Mouse (Mus musculus) hematopoietic stem cell, adult 5-6 weeks (primary cell): ENCODE data around the gene 2310022A10Rik. TPM values are rescaled to one million over a fixed set of nuclear protein-coding genes. Genes with fewer than 3 reads are reported as not detected.

Source experiments
- ATAC-seq, 2 experiments: fragments of 125-278 bp in 1 of 2; replicated peaks in 1 of 2; 2 replicates each; pipeline ENCODE4 v1.8.0; 2016 to 2017; ENCODE audit warnings: inconsistent platforms in 2 of 2, mild to moderate bottlenecking in 2 of 2, moderate number of reproducible peaks in 2 of 2, low read depth in 1 of 2, moderate TSS enrichment in 1 of 2; ENCODE audit not compliant: low FRiP score in 2 of 2, poor library complexity in 2 of 2, severe bottlenecking in 2 of 2, insufficient read depth in 1 of 2, low TSS enrichment in 1 of 2
- total RNA-seq: library from RNA; stranded (forward); fragments of 172-1452, 232-1000 nt; gene quantifications from 2 replicates; pipeline ENCODE4 v1.2.3, GENCODE M21; 2017

2310022A10Rik gene
- total RNA-seq: 4.8 and 7.4 TPM in 2 replicates

DNA sequence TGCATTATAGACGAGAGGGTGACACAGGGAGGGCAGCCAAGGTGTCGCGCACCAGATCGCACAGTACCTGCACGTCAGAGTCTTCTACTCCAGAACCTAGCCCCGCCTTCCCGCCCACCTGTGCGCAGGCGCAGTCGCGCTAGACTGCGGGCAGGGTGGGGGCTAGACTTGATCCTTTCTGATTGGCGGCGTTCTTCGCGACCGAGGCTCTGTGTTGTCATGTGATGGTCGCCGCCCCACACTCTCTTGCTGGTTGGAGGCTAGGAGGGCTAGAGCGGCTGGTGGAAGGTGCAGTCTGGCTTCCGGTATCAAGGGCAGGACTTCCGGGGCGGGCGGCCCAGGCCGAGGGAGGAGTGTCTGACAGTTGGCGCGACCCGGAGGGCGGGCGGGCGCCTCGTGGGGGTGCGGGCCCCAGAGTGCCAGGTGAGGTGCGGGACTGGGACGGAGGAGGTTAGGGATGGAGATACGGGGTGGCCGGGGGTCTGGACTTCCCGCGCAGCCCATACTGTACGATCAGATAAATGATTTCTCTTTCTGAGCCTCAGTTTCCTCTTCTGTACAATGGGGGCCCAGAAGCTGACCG lies at the start of gene 2310022A10Rik, which contains the start of gene Pld3:
TSS of gene 2310022A10Rik (plus strand) at position 303 of the 583 bp plus-strand sequence.
TSS of gene Pld3 (minus strand) at position 288 of the 583 bp plus-strand sequence.
- peak; percentile 100 for ATAC-seq

DNA sequence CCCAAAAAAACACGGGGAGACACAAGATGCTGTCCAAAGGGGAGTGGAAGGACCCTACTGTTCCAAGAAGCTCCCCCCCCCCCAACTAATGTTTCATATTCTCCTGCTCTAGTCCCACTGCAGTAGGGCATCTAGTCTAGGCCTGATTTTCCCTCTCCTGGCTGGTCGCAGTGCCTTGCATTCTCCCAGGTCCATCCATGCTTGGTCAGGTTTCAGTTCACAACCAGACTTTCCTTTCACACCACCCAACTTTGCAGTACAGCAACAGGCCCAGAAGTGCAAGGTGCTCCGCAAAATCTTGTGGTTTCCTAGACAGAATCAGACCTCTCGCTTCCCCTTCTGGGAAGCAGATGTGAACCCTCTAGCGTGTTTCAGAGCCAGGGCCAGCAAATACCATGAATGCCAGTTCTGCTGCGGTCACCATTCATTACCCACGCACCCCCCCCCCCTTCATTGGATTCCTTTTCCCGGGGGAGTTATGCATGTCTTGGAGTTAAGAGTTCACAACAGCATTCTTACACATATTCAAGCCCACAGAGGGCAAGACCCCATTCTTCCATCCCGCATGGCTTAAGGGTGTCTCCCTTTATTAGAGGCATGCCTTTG lies 46.2 kb upstream of the 2310022A10Rik start:
- ATAC-seq: peak; percentile 54 to 56

DNA sequence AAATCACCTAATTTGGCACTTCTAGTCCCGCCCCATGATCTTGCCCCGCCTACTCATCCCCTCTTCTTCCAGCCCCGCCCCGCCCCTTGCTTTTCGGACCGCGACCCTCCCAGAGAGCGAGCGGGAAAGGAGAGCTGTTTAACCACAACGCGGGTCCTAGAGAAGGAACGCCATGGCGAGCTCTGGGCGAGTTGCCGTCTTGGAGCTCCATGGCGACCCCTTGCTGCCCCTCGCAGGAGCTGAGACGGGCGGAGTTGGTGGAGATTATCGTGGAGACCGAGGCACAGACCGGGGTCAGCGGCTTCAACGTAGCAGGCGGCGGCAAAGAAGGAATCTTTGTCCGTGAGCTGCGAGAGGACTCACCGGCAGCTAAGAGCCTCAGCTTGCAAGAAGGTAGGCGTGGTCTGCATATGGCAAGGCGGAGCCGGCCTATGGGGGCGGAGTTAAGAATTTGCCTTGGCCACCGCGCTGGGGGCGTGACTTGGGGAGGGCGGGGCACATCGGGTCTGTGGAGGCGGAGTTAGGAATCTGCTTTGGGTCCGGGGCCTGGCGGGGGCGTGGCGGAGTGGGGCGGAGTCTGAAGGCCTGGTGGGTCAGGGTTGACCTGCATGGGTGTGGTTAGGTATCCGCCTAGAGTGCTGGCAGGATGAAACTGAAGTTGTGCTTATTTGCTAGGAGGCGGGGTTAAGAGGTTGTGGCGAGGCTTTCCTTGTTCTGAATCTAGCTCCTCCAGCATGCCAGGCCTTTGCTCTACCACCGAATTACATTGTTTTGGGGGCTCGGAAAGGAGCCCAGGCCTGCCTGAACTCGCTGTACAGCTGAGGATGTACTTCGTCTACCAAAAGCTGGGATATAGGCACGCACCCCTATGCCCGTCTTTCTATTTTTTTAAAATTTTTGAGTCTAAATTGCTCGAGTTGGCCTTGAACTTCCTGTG lies 45.1 kb upstream of the 2310022A10Rik start:
- ATAC-seq: peak; percentile 83 to 91

DNA sequence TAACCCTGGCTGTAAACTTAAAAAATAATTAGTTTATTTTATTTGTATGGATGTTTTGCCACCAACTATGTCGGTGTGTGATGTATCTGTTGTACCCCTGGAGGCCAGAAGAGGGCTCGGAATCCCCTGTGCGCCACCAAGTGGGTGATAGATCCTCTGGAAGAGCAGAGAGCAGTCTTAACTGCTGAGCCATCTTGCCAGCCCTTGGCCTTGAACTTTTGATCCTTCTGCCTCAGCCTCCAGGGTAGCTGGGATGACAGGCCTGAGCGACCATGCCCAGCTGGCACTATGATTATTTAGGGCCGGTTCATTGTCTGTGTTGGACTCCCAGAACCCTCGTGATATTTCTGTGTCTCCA lies 44.4 kb upstream of the 2310022A10Rik start:
- peak; percentile 61 to 74 for ATAC-seq

DNA sequence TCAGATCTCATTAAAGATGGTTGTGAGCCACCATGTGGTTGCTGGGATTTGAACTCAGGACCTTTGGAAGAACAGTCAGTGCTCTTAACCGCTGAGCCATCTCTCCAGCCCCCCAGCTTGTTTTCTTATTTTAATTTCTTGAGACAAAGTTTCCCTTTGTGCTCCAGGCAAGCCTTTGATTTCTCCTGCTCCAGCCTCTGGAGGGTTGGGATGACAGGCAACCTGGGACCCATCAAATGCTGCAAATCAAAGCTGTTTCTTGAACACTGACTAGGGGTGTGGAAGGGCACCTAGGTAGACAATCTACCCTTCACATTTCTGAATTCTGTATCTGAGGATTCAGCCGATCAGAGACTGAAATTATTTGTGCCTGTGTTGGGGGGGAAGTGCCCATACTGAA lies 42.2 kb upstream of the 2310022A10Rik start:
- no peak for ATAC-seq

DNA sequence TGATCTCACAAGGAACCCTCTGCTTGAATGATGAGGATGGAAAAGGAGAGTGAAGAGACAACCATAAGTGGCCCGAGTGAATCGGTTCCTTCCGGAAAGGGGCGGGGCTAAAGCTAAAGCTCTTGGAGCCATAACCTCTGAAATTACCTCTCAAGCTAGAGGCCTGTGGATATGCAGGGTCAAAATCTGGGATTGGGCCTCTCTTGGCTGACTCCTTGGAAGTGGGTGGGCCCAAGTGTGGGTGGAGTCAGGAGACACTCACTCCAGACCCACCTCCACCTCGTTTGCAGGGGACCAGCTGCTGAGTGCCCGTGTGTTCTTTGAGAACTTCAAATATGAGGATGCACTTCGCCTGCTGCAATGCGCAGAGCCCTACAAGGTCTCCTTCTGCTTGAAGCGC lies 38.1 kb upstream of the 2310022A10Rik start:
- ATAC-seq: no peak

DNA sequence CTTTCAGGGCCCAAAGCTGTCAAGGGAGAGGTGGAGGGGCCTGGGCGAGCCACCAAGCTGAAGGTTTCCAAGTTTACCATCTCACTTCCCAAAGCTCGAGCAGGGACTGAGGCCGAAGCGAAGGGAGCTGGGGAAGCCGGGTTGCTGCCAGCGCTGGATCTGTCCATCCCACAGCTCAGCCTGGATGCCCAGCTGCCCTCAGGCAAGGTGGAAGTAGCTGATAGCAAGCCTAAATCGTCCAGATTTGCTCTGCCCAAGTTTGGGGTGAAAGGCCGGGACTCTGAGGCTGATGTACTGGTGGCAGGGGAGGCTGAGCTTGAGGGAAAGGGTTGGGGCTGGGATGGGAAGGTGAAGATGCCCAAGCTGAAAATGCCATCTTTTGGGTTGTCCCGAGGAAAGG lies 34.7 kb upstream of the 2310022A10Rik start:
- no peak for ATAC-seq

DNA sequence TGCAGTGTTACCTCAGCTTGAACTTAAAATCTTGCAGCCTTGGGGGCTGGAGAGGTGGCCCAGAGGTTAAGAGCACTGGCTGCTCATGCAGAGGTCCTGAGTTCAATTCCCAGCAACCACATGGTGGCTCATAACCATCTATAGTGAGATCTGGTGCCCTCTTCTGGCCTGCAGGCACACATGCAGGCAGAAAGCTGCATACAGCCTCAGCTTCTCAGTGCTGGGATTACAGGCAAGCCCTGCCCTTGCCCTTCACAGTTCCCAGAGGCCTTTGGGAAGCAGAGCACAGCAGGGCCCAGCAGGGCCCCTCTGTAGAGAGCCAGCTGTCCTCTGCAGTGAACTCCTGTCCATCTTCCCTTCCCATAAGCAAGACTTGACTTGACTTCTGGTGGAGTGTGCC lies 32.9 kb upstream of the 2310022A10Rik start:
- no peak for ATAC-seq

DNA sequence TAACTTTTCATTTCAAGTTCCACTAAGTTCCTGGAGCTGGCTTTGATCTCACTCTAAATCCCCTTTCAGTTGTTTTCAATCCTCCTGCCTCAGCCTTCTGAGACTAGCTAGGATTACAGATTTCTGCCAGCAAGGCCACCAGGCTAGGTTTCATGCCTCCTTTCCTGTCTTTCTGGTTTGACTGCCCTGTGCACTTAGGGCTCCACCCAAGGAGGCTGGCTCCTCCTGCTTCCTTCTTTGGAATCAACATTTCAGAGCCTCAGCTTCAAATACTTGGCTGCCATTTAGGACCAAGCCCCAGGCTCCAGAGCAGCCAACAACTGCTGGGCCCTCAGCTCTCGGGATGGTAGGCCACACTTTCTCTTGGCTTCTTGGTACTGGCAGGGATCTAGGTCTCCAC lies 32.4 kb upstream of the 2310022A10Rik start:
- ATAC-seq: no peak

DNA sequence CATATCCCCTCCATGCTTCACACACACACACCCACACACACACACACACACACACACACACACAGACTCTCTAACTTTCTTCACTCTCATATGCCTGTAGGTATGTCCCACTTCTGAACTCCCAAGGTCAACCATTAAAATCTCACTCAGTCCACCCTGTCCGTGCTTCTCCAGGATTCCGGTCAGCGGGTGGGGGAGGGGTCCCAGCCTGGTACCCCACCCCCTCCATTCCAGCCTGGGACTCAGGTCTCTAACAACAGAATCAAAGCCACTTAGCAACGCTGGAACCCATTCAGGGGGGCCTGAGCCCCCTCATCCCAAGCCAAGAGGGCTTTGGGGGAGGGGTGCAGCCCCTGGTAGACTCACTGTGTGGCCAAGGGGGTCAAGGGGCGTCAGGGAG lies 30.1 kb upstream of the 2310022A10Rik start, which contains the start of gene Hipk4:
TSS of gene Hipk4 (plus strand) at position 301 of the 400 bp plus-strand sequence.
- no peak for ATAC-seq

DNA sequence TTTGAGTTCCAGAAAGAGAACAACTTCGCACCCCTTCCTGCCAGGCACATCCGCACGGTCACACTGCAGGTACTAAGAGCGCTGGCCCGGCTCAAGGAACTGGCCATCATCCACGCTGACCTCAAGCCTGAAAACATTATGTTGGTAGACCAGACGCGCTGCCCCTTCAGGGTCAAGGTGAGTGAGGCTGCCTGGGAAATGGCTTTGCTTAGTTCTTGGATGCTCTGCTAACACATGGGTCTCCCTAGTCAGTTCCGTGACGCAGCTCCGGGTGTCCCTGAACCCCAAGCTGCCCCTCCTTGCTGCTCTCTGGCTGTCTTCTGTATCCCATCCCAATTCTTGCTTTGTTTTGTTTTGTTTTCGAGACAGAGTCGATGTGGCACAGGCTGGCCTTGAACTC lies 29.2 kb upstream of the 2310022A10Rik start:
- ATAC-seq: no peak

DNA sequence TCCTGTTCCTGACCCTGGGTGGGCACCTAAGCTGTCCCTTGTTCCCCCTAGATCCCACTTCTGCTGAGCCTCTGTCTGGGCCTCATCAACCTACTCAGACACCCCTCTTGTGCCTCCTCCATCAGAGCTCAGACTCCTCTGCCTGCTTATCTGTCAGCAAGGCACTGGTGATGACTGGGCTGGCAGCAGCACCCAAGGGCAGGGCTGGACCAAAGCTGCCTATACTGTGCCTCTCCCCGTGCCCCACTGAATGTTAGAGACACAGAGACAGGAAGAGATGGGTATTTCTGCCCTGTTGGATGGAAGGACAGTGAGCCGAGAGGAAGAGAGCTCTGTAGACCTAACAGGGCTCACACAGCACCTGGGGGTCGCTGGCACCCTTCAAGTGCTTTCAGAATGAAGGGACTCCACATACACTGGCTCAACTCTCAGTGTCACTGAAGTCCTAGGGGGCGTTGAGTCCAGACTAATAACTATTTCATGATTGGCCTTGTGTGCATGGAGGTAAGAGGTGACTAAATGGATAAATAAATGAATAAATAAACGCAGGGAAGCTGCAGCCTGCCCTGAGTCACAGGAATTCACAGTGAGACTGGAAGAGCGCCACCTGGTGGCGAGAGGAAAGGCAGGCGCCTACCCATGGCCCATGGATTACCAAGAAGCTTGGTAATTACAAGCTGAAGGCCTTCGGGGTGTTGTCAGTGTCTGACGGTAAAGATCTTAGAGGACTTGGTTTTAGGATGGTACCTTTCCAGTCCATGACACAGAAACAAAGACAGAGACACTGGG lies 26.8 kb upstream of the 2310022A10Rik start:
- peak; percentile 89 to 91 for ATAC-seq

DNA sequence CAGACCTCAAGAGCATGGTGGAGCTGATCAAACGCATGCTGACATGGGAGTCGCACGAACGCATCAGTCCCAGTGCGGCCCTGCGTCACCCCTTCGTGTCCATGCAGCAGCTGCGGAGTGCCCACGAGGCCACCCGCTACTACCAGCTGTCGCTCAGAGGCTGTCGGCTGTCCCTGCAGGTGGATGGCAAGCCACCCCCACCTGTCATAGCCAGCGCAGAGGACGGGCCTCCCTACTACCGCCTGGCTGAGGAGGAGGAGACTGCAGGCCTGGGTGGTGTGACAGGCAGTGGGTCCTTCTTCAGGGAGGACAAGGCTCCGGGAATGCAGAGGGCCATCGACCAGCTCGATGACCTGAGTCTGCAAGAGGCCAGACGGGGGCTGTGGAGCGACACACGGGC lies 24.0 kb upstream of the 2310022A10Rik start:
- no peak for ATAC-seq

DNA sequence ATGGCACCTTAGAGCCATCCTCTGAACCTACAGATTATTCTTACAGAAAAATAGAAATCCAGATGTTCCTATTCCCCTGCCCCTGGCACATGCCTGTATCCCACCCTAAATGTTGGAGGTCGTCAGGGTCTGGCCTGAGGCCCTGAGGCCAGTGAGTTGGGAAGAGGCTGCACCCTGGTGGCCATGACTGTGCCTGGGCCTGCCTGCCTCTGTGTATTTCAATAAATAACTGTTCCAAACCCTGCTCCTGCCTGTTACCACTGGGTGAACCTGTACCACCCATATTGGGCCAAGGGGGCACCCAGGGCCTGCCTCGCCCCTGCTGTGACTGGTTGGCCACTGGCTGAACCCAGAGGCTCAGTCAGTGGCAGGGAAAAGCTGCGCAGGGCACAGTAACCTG lies 22.1 kb upstream of the 2310022A10Rik start:
- ATAC-seq: no peak

DNA sequence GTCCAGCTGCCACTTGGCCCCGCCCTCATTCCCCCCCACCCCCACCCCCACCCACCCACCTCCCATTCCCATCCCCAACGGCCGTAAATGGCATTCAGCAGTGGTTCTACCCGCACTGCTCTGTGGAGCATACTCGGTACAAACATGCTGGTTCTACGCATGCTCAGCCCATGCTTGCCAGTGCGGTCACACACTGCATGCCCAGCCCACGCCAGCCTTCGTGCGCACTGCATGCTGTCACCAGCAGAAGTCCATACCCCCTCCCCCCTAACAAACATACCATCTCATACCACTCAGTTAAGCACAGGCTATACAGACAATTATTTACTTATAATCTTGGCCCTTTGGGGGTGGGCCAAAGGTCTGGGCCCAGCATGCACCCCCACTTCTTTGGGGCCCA lies 21.3 kb upstream of the 2310022A10Rik start:
- no peak for ATAC-seq

DNA sequence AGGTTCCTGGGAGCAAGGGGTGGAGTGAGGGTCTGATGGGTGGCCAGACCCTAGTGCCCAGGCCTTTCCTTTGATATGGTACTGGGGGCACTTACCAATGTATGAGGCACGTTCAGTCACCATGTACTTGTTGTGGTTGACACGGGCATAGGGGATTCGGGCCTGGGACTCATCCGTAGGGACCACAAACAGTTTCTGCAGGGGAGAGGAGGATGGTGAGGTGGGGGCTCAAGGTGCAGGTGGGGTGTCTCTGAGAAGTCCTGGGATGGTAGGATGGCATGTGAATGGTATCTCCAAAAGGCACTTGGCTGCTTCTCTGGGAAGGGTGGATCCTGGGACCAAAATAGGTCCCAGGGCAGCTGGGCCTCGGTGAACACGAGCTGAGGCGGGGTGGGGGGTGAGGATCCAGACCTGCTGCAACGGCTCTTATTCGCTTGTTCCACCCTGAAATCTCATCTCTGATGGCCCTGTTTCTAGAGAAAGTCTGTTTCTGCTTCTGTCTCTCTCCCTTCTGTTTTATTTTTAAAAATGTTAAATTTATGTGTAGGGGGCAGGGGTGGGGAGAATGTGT lies 20.5 kb upstream of the 2310022A10Rik start:
- ATAC-seq: no peak

DNA sequence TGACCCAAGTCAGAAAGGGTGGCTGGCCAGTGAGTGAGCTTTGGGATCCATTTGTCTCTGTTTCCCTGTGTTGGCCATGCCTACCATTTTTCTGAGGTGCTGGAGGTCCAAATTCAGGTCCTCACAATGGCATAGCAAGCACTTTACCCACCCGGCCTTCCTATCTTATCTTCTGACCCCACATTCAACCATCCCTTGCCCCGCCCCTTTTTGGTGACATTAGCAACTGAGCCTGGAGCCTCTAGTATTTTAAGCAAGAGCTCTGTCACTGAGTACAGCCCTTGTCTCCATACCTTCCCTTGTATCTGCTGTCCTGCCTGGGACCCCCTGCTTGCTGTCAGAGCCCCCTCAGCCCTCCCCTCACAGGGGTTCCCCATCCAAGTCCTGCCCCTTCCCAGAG lies 17.6 kb upstream of the 2310022A10Rik start:
- ATAC-seq: no peak
